Mouse (Mus musculus): ENCODE measurements around the gene Ercc4.
A peak's percentile ranks its signal among the peaks of the same experiment; 100 is the strongest.
"Not testable (repeated sequence)": the region's sequence is repeated elsewhere in the genome, so short reads cannot be mapped to it uniquely, and the experiment has no call there.

Ercc4 gene

GRCm38 (mm10) chr16:13109156-13109989, at the start of gene Ercc4:
TSS of gene Ercc4 (plus strand) at chr16:13109684.
- peak; percentile 98 for DNase-seq (ENCODE audit: low read depth, low spot score)

- DNase-seq (ENCODE audit: low read depth, low spot score), result peak; percentile 5
Measured at GRCm38 (mm10) chr16:13061113-13061512, 48.4 kb upstream of the Ercc4 start.

GRCm38 (mm10) chr16:13074176-13074575, 35.3 kb upstream of the Ercc4 start:
- DNase-seq (ENCODE audit: low read depth, low spot score), result no peak

- no peak for DNase-seq (ENCODE audit: low read depth, low spot score)
Measured at GRCm38 (mm10) chr16:13080161-13080560, 29.3 kb upstream of the Ercc4 start.

GRCm38 (mm10) chr16:13083155-13083798, 26.2 kb upstream of the Ercc4 start:
- DNase-seq (ENCODE audit: low read depth, low spot score), result no peak

- DNase-seq (ENCODE audit: low read depth, low spot score), result no peak
Measured at GRCm38 (mm10) chr16:13108356-13108755, 1.1 kb upstream of the Ercc4 start.

GRCm38 (mm10) chr16:13109990-13110595, 609 bp downstream of the Ercc4 start:
- no peak for DNase-seq (ENCODE audit: low read depth, low spot score)

- DNase-seq (ENCODE audit: low read depth, low spot score), result no peak
Measured at GRCm38 (mm10) chr16:13114821-13115220, 5.3 kb downstream of the Ercc4 start.

- DNase-seq (ENCODE audit: low read depth, low spot score), result not testable (repeated sequence)
Measured at GRCm38 (mm10) chr16:13115466-13115865, 6.0 kb downstream of the Ercc4 start.

GRCm38 (mm10) chr16:13117299-13117966, 7.9 kb downstream of the Ercc4 start:
- DNase-seq (ENCODE audit: low read depth, low spot score), result peak; percentile 72

GRCm38 (mm10) chr16:13117967-13118430, 8.5 kb downstream of the Ercc4 start:
- no peak for DNase-seq (ENCODE audit: low read depth, low spot score)

GRCm38 (mm10) chr16:13118754-13119294, 9.3 kb downstream of the Ercc4 start:
- no peak for DNase-seq (ENCODE audit: low read depth, low spot score)

- DNase-seq (ENCODE audit: low read depth, low spot score), result no peak
Measured at GRCm38 (mm10) chr16:13119641-13120350, 10.3 kb downstream of the Ercc4 start.

GRCm38 (mm10) chr16:13125357-13125756, 15.9 kb downstream of the Ercc4 start:
- DNase-seq (ENCODE audit: low read depth, low spot score), result no peak

GRCm38 (mm10) chr16:13127566-13127965, 18.1 kb downstream of the Ercc4 start:
- no peak for DNase-seq (ENCODE audit: low read depth, low spot score)

GRCm38 (mm10) chr16:13130412-13130811, 20.9 kb downstream of the Ercc4 start:
- DNase-seq (ENCODE audit: low read depth, low spot score), result peak; percentile 24

- no peak for DNase-seq (ENCODE audit: low read depth, low spot score)
Measured at GRCm38 (mm10) chr16:13141220-13141619, 31.7 kb downstream of the Ercc4 start.

GRCm38 (mm10) chr16:13143932-13144331, 34.4 kb downstream of the Ercc4 start:
- DNase-seq (ENCODE audit: low read depth, low spot score), result no peak

- no peak for DNase-seq (ENCODE audit: low read depth, low spot score)
Measured at GRCm38 (mm10) chr16:13144682-13145410, 35.4 kb downstream of the Ercc4 start.

- no peak for DNase-seq (ENCODE audit: low read depth, low spot score)
Measured at GRCm38 (mm10) chr16:13146231-13146630, 36.7 kb downstream of the Ercc4 start.

All from CD4-positive helper T cell, adult 2 months (primary cell).